Mouse (Mus musculus) kidney, postnatal 0 days (tissue): ENCODE results near the gene Gabbr2. TPM values are rescaled to one million over a fixed set of nuclear protein-coding genes. Genes with fewer than 3 reads are reported as not detected.

ENCODE experiments used
- ATAC-seq: fragments of 200-750 bp; cut with Nextera tagmentation; replicated peaks from 2 replicates; pipeline ENCODE4 v1.8.0; 2017; ENCODE audit warnings: low read depth, moderate number of reproducible peaks, moderate TSS enrichment, moderate library complexity; ENCODE audit not compliant: low FRiP score
- DNase-seq: peaks from one replicate; pipeline ENCODE4 v3.0.0-alpha.2; 2016; ENCODE audit warnings: low spot score
- H3K27ac ChIP-seq: fragments of 300-500 bp; sonication (generic); 2 replicates; pipeline ENCODE4 v1.5.1; 2014; ENCODE audit warnings: mild to moderate bottlenecking
- H3K27me3 ChIP-seq: fragments of 300-500 bp; sonication (generic); 2 replicates; pipeline ENCODE4 v1.6.1; 2014; ENCODE audit warnings: low read length, mixed read lengths; ENCODE audit not compliant: insufficient read depth
- H3K36me3 ChIP-seq: fragments of 300-500 bp; sonication (generic); 2 replicates; pipeline ENCODE4 v1.6.1; 2014; ENCODE audit warnings: low read length, mixed read lengths; ENCODE audit not compliant: insufficient read depth
- H3K4me1 ChIP-seq: fragments of 300-500 bp; sonication (generic); replicated peaks from 2 replicates; pipeline ENCODE4 v1.6.1; 2014; ENCODE audit warnings: antibody characterized with exemption, low read length, mixed read lengths; ENCODE audit not compliant: insufficient read depth
- H3K4me2 ChIP-seq: fragments of 300-500 bp; sonication (generic); 2 replicates; pipeline ENCODE4 v1.6.1; 2014; ENCODE audit warnings: mild to moderate bottlenecking, low read length, moderate library complexity, mixed read lengths
- H3K4me3 ChIP-seq: fragments of 300-500 bp; sonication (generic); replicated peaks from 2 replicates; pipeline ENCODE4 v1.5.1; 2014; ENCODE audit warnings: low read depth, low read length
- H3K9ac ChIP-seq: fragments of 300-500 bp; sonication (generic); 2 replicates; pipeline ENCODE4 v1.6.1; 2014; ENCODE audit warnings: low read depth, low read length
- H3K9me3 ChIP-seq: fragments of 300-500 bp; sonication (generic); replicated peaks from 2 replicates; pipeline ENCODE4 v1.6.1; 2016; ENCODE audit warnings: low read length, inconsistent platforms, mixed read lengths
- CTCF ChIP-seq: IDR thresholded peaks from 2 replicates; pipeline ENCODE4 v1.5.1; 2016; ENCODE audit warnings: antibody characterized with exemption, low read depth, mild to moderate bottlenecking, moderate library complexity
- WGBS: fragments of 180-500 bp; shearing (Covaris S2); extraction: QIAGEN DNeasy Blood & Tissue Kit; methylation state at CpG from one replicate; pipeline ENCODE4 v1.1.7; 2014; 5-methylcytosine and 5-hydroxymethylcytosine counted together
- polyA plus RNA-seq: library from polyadenylated mRNA; unstranded; fragments of >200 nt; fragmentation: Nextera tagmentation; extraction: Ambion mirVana; gene quantifications from 2 replicates; pipeline ENCODE4 v1.2.1, GENCODE M21; 2015

Gene Gabbr2
- polyA plus RNA-seq, 1 experiment from 2014 or later = 0.22 TPM

DNA sequence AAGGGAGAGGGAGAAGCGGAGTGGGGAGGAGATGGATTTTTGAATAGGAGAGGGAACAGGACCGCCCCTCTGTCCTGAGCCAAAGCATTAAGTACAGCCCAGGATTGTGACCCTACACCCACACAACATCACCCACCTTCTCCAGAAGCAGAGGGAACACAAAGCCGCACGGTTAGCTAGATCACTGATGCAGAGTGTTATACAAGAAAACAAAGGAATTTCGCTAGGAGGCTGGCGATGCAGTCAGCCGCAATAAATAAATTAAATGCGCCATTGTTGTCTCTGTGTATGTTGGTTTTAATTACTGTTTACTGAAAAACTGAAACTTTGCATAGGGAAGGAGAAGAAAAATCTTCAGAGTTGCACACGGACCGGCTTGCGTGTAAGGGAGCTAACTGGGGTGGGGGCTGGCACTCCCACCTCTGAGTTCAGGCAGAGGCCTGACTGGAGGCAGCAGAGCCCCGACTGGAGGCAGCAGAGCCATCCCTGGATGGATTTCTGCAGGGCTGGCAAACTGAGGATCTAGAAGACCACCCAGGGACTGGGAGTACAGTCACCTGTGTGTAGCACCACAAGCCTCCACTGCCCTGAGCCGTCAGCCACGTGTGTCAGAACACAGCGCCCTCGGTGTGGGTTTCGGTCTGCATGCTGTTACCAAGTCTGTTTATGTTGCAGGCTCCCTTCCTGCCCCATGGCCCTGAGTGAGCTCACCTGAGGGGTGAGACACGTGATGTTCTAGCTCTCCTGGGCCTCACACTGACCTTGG lies 93.9 kb downstream of the Gabbr2 start:
- H3K4me1 ChIP-seq = no peaks in the 10 kb centered on the region
- no peak overlapping the region for H3K4me2 ChIP-seq
- no peak overlapping the region for H3K27ac ChIP-seq
- H3K36me3 ChIP-seq = no peaks in the 10 kb centered on the region
- H3K9me3 ChIP-seq = no peaks in the 10 kb centered on the region
- DNase-seq (peak; percentile 14), ATAC-seq (no peak; the same call in 1 of the 2 replicates)
- no peak for TF ChIP-seq CTCF
- no peak overlapping the region for H3K4me3 ChIP-seq
- 49% methylated on average over 18 of the region's 18 CpGs for WGBS
- no peaks in the 10 kb centered on the region for H3K27me3 ChIP-seq
- H3K9ac ChIP-seq = no peak overlapping the region

- no peaks in the 10 kb centered on the region for H3K9me3 ChIP-seq
- TF ChIP-seq CTCF = no peak
- no peaks in the 10 kb centered on the region for H3K36me3 ChIP-seq
- ATAC-seq = no peak
- no peak for DNase-seq
- H3K4me3 ChIP-seq = no peak overlapping the region
- 61% methylated on average over 9 of the region's 9 CpGs for WGBS
- no peak overlapping the region for H3K9ac ChIP-seq
- H3K4me2 ChIP-seq = no peak overlapping the region
- H3K27ac ChIP-seq = no peak overlapping the region
- no peaks in the 10 kb centered on the region for H3K4me1 ChIP-seq
- H3K27me3 ChIP-seq = no peaks in the 10 kb centered on the region
Observed at GRCm38 (mm10) chr4:46894144-46894543, 97.5 kb downstream of the Gabbr2 start.

DNA sequence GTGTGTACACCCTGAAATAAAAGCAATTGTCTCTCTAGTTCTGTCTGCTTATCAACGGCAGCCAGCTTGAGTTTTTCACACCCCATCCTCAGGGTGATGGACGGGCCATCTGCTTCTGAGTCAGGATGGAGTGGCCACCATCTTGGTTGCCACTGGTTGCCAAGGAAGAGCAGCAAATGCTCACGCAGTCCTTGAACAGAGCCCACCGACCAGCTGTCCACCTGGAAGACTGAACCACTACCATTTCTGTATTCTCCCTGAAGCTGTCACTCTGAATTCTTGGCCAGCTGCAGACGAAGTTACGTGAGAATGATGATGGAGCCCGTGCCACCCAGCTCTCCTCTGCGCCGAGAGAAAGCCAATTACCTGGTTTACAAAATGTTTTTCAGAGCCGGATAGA lies 102.5 kb downstream of the Gabbr2 start:
- H3K27me3 ChIP-seq = no peaks in the 10 kb centered on the region
- ATAC-seq (no peak), DNase-seq (no peak)
- 77% methylated on average over 10 of the region's 10 CpGs for WGBS
- H3K36me3 ChIP-seq = no peaks in the 10 kb centered on the region
- no peak overlapping the region for H3K4me3 ChIP-seq
- H3K4me1 ChIP-seq = no peaks in the 10 kb centered on the region
- no peak overlapping the region for H3K9ac ChIP-seq
- no peak overlapping the region for H3K27ac ChIP-seq
- TF ChIP-seq CTCF = no peak
- no peaks in the 10 kb centered on the region for H3K9me3 ChIP-seq
- H3K4me2 ChIP-seq = no peak overlapping the region

DNA sequence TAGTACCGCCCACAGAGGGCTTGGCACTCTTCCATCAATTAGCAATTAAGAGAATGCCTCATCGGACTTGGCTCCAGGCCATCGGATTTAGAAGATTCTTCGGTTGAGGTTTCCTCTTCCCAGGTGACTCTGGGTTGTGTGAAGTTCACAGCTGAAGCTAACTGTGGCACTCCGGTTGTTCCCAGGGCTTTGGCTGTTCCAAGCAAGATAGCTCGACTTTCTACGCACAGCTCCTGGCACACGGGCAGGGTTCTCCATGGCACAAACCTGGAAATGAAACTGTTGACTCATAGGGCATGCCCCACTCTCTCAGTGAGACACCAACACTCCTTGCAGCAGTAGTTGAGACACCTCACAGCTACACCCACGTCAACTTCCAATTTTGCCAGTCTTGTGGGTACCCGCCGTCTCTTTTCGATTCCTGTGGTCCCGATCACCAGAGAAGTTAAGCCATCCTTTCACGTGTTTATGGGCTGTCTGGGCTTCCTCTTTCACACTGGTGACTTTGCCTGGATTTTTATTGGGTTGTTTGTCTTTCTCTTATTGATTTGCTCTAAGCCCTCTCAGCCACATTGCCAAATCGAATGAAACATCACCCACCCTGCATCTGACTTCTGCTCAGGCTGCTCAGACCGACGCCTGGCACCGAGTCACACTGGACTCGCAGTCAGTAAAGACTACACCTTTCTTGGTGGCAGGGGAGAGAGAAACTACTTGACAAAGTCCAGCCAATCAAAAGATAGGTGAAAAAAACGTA lies 105.9 kb downstream of the Gabbr2 start:
- Histone ChIP-seq H3K9ac (no peak overlapping the region), H3K4me3 (no peak overlapping the region), H3K4me1 (peaks cover 5% of the 10 kb centered on the region; the same call in 1 of the 2 replicates), H3K36me3 (no peaks in the 10 kb centered on the region), H3K4me2 (no peak overlapping the region), H3K27ac (no peak overlapping the region), H3K27me3 (no peaks in the 10 kb centered on the region), H3K9me3 (no peaks in the 10 kb centered on the region)
- TF ChIP-seq CTCF = no peak
- 87% methylated on average over 20 of the region's 20 CpGs for WGBS
- DNase-seq = no peak
- no peak for ATAC-seq

GRCm38 (mm10) chr4:46884132-46884531 lies 107.5 kb downstream of the Gabbr2 start:
- H3K27ac ChIP-seq = no peak overlapping the region
- WGBS = 58% methylated on average over 7 of the region's 7 CpGs

GRCm38 (mm10) chr4:46883546-46883945 lies 108.1 kb downstream of the Gabbr2 start:
- Histone ChIP-seq H3K27me3 (no peaks in the 10 kb centered on the region), H3K27ac (no peak overlapping the region), H3K9ac (no peak overlapping the region), H3K36me3 (no peaks in the 10 kb centered on the region), H3K4me3 (no peak overlapping the region), H3K4me2 (no peak overlapping the region), H3K4me1 (peaks cover 5% of the 10 kb centered on the region; the same call in 1 of the 2 replicates), H3K9me3 (no peaks in the 10 kb centered on the region)
- no peak for DNase-seq
- 57% methylated on average over 9 of the region's 9 CpGs for WGBS
- ATAC-seq = peak; percentile 21; the same call in 1 of the 2 replicates
- no peak for TF ChIP-seq CTCF

More at GRCm38 (mm10) chr4:46884132-46884531, 107.5 kb downstream of the Gabbr2 start:
- Histone ChIP-seq H3K36me3 (no peaks in the 10 kb centered on the region), H3K27me3 (no peaks in the 10 kb centered on the region), H3K4me1 (peaks cover 5% of the 10 kb centered on the region; the same call in 1 of the 2 replicates), H3K4me3 (no peak overlapping the region), H3K9me3 (no peaks in the 10 kb centered on the region), H3K4me2 (peak overlapping the region; percentile 18; the same call in 1 of the 2 replicates), H3K9ac (no peak overlapping the region)
- ATAC-seq (no peak), DNase-seq (peak; percentile 44)
- TF ChIP-seq CTCF = no peak
